Mouse (Mus musculus) frontal cortex, postnatal 14 days (tissue): Measurements from ENCODE around the gene Smg5.
"Not testable (repeated sequence)": the region's sequence is repeated elsewhere in the genome, so short reads cannot be mapped to it uniquely, and the experiment has no call there.

Experiments
- DNase-seq, 2 experiments: peaks; one replicate each; pipeline ENCODE4 v3.0.0; 2022; ENCODE audit warnings: low spot score in 2 of 2

The Smg5 gene

GRCm38 (mm10) chr3:88336058-88337013 is at the start of gene Smg5, which contains the start of gene Tmem79:
TSS of gene Smg5 (plus strand) at chr3:88336260.
TSS of gene Tmem79 (minus strand) at chr3:88336148.
- DNase-seq = peak; percentile 93 to 94

GRCm38 (mm10) chr3:88287110-88287509 is 49.0 kb upstream of the Smg5 start, which contains the start of gene Gm38392:
TSS of gene Gm38392 (minus strand) at chr3:88287210.
- DNase-seq = no peak

- not testable (repeated sequence) for DNase-seq
Observed at GRCm38 (mm10) chr3:88288133-88288713, 47.8 kb upstream of the Smg5 start.

GRCm38 (mm10) chr3:88291970-88292369 is 44.1 kb upstream of the Smg5 start:
- no peak for DNase-seq

GRCm38 (mm10) chr3:88295272-88295671 is 40.8 kb upstream of the Smg5 start:
- not testable (repeated sequence) for DNase-seq

GRCm38 (mm10) chr3:88296110-88296560 is 39.9 kb upstream of the Smg5 start:
- no peak for DNase-seq

GRCm38 (mm10) chr3:88296561-88297318 is 39.3 kb upstream of the Smg5 start, which contains the start of the genes Tsacc and Cct3:
TSS of gene Tsacc (minus strand) at chr3:88296999.
TSS of gene Cct3 (plus strand) at chr3:88297116.
- peak; percentile 94 to 95 for DNase-seq

- DNase-seq = no peak
Observed at GRCm38 (mm10) chr3:88297321-88297851, 38.7 kb upstream of the Smg5 start.

GRCm38 (mm10) chr3:88299172-88299571 is 36.9 kb upstream of the Smg5 start:
- no peak for DNase-seq

- DNase-seq = peak in 1 of 2 experiments; percentile 40
Observed at GRCm38 (mm10) chr3:88324951-88325405, 11.1 kb upstream of the Smg5 start, which contains the start of gene Glmp. TSS of gene Glmp (plus strand) at chr3:88325023.

- no peak for DNase-seq
Observed at GRCm38 (mm10) chr3:88328956-88329355, 7.1 kb upstream of the Smg5 start.

GRCm38 (mm10) chr3:88331282-88331681 is 4.8 kb upstream of the Smg5 start:
- DNase-seq = no peak

GRCm38 (mm10) chr3:88334029-88334658 is 1.9 kb upstream of the Smg5 start:
- DNase-seq = no peak

- no peak for DNase-seq
Observed at GRCm38 (mm10) chr3:88334902-88335435, 1.1 kb upstream of the Smg5 start.

- no peak for DNase-seq
Observed at GRCm38 (mm10) chr3:88335436-88336053, 515 bp upstream of the Smg5 start.

GRCm38 (mm10) chr3:88337367-88338020 is 1.4 kb downstream of the Smg5 start:
- DNase-seq = no peak

GRCm38 (mm10) chr3:88338316-88338715 is 2.3 kb downstream of the Smg5 start:
- DNase-seq = no peak

GRCm38 (mm10) chr3:88339006-88339405 is 2.9 kb downstream of the Smg5 start:
- DNase-seq = no peak

GRCm38 (mm10) chr3:88350732-88351131 is 14.7 kb downstream of the Smg5 start:
- DNase-seq = no peak

- DNase-seq = no peak
Observed at GRCm38 (mm10) chr3:88352907-88353306, 16.8 kb downstream of the Smg5 start.
